Mouse (Mus musculus): Measurements from ENCODE around the gene Psmc3ip. TPM values are rescaled to one million over a fixed set of nuclear protein-coding genes. Genes with fewer than 3 reads are reported as not detected.

Psmc3ip gene
- polyA plus RNA-seq, 1 experiment from 2014 or later = 31.4 TPM

DNA sequence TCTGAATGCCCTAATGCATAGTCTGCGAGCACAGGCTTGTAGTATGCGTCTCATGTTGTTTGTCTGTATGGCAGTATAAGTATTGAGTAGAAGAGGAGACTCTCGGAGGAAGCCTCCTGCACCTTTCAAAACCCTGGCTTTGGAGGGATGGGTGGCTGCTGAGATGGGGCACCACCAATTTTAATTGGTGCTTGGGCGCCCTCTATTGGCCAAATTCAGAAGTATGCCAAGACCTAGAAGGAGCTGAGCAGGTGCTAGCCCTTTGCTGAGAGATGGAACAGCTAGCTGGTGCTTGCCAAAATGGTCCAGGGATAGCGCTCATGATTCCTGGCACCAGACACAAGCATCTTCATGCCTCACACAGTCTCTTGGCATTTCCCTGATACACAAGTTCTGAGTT is 37.4 kb downstream of the Psmc3ip start:
- WGBS = 37% methylated on average over 5 of the region's 5 CpGs
- H3K36me3 ChIP-seq = peaks cover 74% of the 10 kb centered on the region
- ATAC-seq (ENCODE audit: low FRiP score, low read depth) = no peak

DNA sequence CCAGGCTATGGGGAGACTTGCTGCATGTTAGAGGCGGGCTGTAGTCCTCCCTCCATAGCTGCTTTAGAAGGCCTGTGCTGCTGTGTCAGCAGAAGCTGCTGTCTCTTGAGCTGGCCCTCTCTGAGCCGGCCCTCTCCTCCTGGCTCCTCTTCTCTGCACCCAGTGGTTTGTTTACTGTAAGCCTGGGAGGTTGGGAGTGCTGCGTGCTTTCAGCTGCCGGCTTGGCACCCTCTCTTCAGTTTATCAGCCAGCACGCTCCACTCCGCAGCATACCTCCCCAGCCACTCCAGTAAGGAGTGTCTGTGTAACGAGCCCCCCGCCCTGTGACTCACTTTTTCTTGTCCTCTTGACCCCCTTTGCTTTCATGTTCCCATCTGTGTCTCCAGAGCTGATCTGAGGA is 38.4 kb downstream of the Psmc3ip start:
- Histone ChIP-seq H3K4me2 (replicated peaks) (no peak overlapping the region), H3K36me3 (peaks cover 74% of the 10 kb centered on the region), H3K9me3 (no peaks in the 10 kb centered on the region), H3K27ac (no peak overlapping the region), H3K27me3 (replicated peaks) (no peaks in the 10 kb centered on the region), H3K4me3 (no peak overlapping the region), H3K4me1 (no peaks in the 10 kb centered on the region; the same call in 1 of the 2 replicates), H3K9ac (no peak overlapping the region)
- ATAC-seq (ENCODE audit: low FRiP score, low read depth) = no peak
- 71% methylated on average over 8 of the region's 8 CpGs for WGBS

More for the DNA sequence above, 37.4 kb downstream of the Psmc3ip start:
- Histone ChIP-seq H3K4me1 (peaks cover 2% of the 10 kb centered on the region; the same call in 1 of the 2 replicates), H3K4me3 (no peak overlapping the region), H3K9ac (no peak overlapping the region), H3K27me3 (replicated peaks) (no peaks in the 10 kb centered on the region), H3K27ac (no peak overlapping the region), H3K9me3 (no peaks in the 10 kb centered on the region), H3K4me2 (replicated peaks) (no peak overlapping the region)

DNA sequence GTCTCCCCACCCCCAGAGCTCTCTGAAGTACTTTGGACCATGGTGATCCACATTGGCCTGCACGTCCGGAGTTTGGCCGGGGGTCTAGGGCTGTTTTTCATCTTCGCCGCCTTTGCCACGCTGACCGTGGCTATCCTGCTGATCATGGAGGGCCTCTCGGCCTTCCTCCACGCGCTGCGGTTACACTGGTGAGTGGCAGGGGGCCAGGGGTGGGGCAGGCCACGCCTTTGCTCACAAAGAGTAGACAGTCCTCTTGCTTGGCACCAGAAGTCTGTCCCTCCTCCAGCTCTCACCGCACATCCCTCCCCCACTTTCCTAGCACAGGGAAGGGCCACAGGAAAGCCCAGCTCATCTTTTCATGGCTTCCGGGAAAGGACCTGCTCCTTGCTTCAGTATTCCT is 39.8 kb downstream of the Psmc3ip start:
- Histone ChIP-seq H3K36me3 (peaks cover 80% of the 10 kb centered on the region), H3K4me2 (replicated peaks) (no peak overlapping the region), H3K9ac (no peak overlapping the region), H3K4me1 (no peaks in the 10 kb centered on the region; the same call in 1 of the 2 replicates), H3K27ac (no peak overlapping the region), H3K9me3 (no peaks in the 10 kb centered on the region), H3K27me3 (replicated peaks) (no peaks in the 10 kb centered on the region), H3K4me3 (no peak overlapping the region)
- WGBS = 85% methylated on average over 14 of the region's 14 CpGs
- ATAC-seq (ENCODE audit: low FRiP score, low read depth) = no peak

DNA sequence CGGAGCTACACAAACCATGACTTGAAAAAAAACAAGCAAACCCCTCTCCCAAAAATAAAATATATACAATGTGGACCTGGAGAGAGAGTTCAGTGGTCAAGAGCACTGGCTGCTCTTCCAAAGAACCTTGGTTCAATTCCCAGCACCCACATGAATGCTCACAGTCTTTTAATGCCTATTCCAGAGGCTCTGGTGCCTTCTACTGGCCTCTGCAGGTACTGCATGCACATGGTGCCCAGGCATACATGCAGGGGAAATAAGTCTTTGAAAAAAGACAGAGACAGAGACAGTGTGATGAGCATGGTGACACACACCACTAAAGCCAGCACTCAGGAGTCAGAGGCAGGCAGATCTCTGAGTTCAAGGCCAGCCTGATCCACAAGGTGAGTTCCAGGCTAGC is 41.3 kb downstream of the Psmc3ip start:
- WGBS = 100% methylated on average over 1 of the region's 1 CpGs
- ATAC-seq (ENCODE audit: low FRiP score, low read depth) = no peak
- H3K4me1 ChIP-seq = no peaks in the 10 kb centered on the region
- H3K9ac ChIP-seq = no peak overlapping the region
- peaks cover 82% of the 10 kb centered on the region for H3K36me3 ChIP-seq
- H3K4me2 ChIP-seq (replicated peaks) = no peak overlapping the region
- no peaks in the 10 kb centered on the region for H3K27me3 ChIP-seq (replicated peaks)
- H3K27ac ChIP-seq = no peak overlapping the region
- no peak overlapping the region for H3K4me3 ChIP-seq
- no peaks in the 10 kb centered on the region for H3K9me3 ChIP-seq

DNA sequence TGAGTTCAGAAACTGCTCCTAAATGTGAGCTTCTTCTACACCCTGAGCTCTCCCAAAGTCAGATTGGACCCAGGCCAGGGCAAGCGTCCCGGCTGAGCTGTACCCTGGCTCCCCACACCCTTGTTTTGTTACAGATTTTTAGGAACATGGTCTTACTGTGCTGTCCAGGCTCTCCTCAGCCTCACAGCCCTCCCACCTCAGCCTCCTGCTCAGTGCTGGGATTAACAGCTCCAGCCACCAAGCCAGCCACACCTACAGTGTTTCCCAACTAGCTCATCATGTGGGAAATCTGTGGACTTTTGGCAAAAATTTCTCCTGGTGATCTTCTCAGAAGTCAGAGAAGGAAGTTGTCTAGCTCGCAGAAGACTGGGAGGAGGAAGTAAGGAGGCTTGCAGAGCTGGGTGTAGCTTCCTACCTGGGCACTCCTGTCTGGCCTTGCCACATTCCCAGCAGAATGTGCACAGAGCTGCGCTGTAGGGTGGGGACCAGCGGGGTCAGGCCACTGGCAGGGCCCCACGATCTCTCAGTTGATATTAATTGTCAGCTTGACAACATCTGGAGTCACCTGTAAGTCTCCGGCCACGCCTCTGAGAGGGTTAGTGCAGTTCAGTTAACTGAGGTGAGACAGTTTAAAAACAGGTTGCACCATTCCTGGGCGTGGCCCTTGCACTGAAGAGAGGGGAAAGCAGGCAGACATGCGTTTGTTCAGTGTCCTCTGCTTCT is 42.3 kb downstream of the Psmc3ip start:
- Histone ChIP-seq H3K9ac (no peak overlapping the region), H3K9me3 (no peaks in the 10 kb centered on the region), H3K4me3 (no peak overlapping the region), H3K27me3 (replicated peaks) (no peaks in the 10 kb centered on the region), H3K36me3 (peaks cover 84% of the 10 kb centered on the region), H3K4me2 (replicated peaks) (no peak overlapping the region), H3K4me1 (no peaks in the 10 kb centered on the region), H3K27ac (no peak overlapping the region)
- ATAC-seq (ENCODE audit: low FRiP score, low read depth) = no peak
- 93% methylated on average over 10 of the region's 10 CpGs for WGBS

DNA sequence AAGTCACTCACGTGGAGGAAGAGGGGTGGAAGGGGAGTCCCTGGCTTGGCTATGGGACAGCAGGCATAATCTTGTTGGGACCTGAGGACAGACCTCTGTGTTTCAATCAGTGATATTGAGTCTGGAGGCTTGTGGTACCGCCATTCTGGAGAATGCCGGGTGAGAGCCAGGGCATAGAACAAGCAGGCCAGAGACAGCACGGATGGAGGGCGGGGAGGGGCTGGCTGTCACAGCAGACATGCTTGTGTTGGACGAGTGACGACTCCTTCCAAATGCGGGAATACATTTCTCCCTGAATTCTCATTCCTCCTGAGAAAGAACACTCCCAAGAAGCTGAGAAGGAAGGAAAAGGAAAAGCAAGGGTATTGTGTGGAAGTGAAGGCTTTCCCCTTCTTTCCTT is 43.6 kb downstream of the Psmc3ip start:
- peaks cover 88% of the 10 kb centered on the region for H3K36me3 ChIP-seq
- no peak for ATAC-seq (ENCODE audit: low FRiP score, low read depth)

DNA sequence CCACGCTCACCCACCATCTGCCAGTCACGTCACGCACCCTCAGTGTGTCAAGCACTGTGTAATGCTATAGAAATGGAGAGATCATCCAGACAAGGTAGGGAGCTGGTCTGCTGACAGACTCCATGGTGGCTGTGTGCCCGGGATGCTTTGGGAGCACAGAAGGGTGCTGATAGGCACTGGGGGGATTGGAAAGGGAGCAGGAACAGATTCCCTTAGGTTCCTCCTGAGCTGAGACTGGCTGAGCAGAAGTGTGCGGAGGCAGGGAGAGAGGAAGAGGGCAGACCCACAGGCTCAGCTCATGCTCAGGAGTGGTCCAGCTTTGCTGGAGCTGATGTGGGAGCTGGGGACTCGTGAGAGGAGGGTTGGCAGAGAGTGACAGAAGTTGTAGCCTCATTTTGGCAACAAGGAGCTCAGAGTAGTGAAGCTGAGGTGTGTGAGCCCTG is 44.2 kb downstream of the Psmc3ip start:
- Histone ChIP-seq H3K4me2 (replicated peaks) (no peak overlapping the region), H3K4me3 (no peak overlapping the region), H3K36me3 (peaks cover 89% of the 10 kb centered on the region), H3K27me3 (replicated peaks) (no peaks in the 10 kb centered on the region), H3K9ac (no peak overlapping the region), H3K9me3 (no peaks in the 10 kb centered on the region), H3K4me1 (no peaks in the 10 kb centered on the region), H3K27ac (no peak overlapping the region)
- ATAC-seq (ENCODE audit: low FRiP score, low read depth) = no peak
- WGBS = 88% methylated on average over 6 of the region's 6 CpGs

More for the DNA sequence above, 43.6 kb downstream of the Psmc3ip start:
- Histone ChIP-seq H3K9ac (no peak overlapping the region), H3K27me3 (replicated peaks) (no peaks in the 10 kb centered on the region), H3K9me3 (no peaks in the 10 kb centered on the region), H3K4me3 (no peak overlapping the region), H3K4me2 (replicated peaks) (no peak overlapping the region), H3K4me1 (no peaks in the 10 kb centered on the region), H3K27ac (no peak overlapping the region)
- WGBS = 84% methylated on average over 8 of the region's 8 CpGs

DNA sequence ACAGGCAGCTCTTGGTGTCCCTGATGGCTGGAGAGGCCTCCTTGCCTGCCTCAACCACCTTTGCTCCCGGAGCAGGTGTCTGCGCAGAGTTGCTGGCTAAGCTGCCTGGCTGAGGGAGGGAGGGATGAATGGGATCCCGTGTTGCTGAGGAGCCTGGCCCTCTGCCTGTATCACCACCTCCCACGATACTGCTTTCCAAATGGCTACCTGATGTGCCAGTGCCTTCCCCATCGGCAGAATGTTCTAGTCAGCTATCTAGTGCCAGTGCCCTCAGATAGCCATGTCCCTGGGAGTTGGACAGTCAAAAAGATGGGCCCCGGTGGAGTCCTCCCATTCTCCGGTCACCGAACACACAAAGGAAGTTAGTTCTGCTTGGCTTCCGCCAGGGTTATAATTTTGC is 44.9 kb downstream of the Psmc3ip start:
- H3K4me3 ChIP-seq = no peak overlapping the region
- 87% methylated on average over 9 of the region's 9 CpGs for WGBS
- no peak overlapping the region for H3K27ac ChIP-seq
- H3K36me3 ChIP-seq = peaks cover 89% of the 10 kb centered on the region
- ATAC-seq (ENCODE audit: low FRiP score, low read depth) = no peak
- no peaks in the 10 kb centered on the region for H3K27me3 ChIP-seq (replicated peaks)
- H3K4me1 ChIP-seq = no peaks in the 10 kb centered on the region
- H3K9me3 ChIP-seq = no peaks in the 10 kb centered on the region
- no peak overlapping the region for H3K9ac ChIP-seq
- H3K4me2 ChIP-seq (replicated peaks) = no peak overlapping the region

DNA sequence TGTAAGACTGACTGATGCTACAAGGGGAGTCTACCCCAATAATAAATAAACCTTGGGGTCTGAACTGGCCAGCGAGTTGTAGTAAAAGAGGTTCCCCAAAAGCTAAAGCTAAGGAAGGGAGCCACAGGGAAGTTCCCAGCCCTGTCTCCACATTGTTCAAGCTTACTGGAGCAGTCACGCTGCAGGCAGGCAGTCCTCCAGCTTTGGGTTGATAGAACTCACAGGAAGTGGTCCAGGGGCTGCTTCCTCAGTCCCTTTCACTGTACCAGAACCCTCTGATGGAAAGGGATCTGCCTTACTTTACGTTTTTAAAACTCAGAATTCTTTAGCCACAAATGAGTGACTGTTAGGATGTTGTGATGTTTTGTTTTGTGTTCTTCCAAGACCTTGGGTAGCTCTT is 47.7 kb downstream of the Psmc3ip start:
- H3K36me3 ChIP-seq = peaks cover 94% of the 10 kb centered on the region
- no peaks in the 10 kb centered on the region for H3K9me3 ChIP-seq
- no peaks in the 10 kb centered on the region for H3K27me3 ChIP-seq (replicated peaks)
- 89% methylated on average over 3 of the region's 3 CpGs for WGBS
- H3K4me2 ChIP-seq (replicated peaks) = no peak overlapping the region
- H3K27ac ChIP-seq = no peak overlapping the region
- H3K4me1 ChIP-seq = no peaks in the 10 kb centered on the region
- ATAC-seq (ENCODE audit: low FRiP score, low read depth) = no peak
- H3K4me3 ChIP-seq = no peak overlapping the region
- H3K9ac ChIP-seq = no peak overlapping the region

DNA sequence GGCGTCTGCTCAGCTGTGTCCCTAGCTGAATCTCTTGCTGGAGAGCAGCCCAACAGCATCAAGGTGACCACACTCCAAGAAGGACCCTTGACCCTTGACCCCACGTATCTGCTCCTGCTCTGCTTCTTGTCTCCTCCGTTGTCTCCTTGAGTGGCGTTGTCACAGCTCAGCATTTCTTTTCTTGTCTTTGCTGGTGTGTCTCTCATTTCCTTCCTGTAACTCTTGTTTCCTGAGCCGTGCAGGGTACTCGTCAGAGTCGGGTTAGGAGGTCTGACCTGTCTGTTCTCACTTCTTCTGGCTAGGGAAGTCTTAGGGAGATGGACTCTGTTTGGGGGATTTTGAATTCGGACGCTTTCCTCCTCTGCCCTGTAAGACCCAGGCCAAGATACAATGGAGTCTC is 48.8 kb downstream of the Psmc3ip start:
- Histone ChIP-seq H3K27me3 (replicated peaks) (no peaks in the 10 kb centered on the region), H3K27ac (no peak overlapping the region), H3K9me3 (no peaks in the 10 kb centered on the region), H3K4me3 (no peak overlapping the region), H3K9ac (no peak overlapping the region), H3K4me2 (replicated peaks) (no peak overlapping the region), H3K36me3 (peaks cover 94% of the 10 kb centered on the region), H3K4me1 (no peaks in the 10 kb centered on the region)
- WGBS = 80% methylated on average over 9 of the region's 9 CpGs
- no peak for ATAC-seq (ENCODE audit: low FRiP score, low read depth)

DNA sequence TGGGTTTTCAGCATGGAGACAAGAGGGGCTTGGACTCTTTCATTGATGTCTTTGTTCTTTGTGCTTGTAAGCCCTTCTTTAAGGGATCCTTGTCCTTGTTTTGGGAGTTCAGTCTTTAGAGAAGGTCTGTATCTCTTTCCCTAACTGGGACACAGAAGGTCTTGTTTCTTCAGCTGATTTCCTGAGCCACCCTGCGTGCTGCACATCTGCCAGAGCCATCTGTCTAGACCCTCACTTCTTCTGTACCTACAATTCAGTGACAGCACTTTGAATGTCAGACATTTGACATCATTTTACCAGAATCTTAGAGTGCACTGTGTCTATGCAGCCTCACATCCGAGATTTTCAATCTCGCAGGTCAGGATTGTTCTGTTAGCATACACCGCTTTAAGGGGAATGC is 49.4 kb downstream of the Psmc3ip start:
- Histone ChIP-seq H3K36me3 (peaks cover 95% of the 10 kb centered on the region), H3K4me3 (no peak overlapping the region), H3K27ac (no peak overlapping the region), H3K4me1 (no peaks in the 10 kb centered on the region), H3K9ac (no peak overlapping the region), H3K27me3 (replicated peaks) (no peaks in the 10 kb centered on the region), H3K4me2 (replicated peaks) (no peak overlapping the region), H3K9me3 (no peaks in the 10 kb centered on the region)
- 91% methylated on average over 4 of the region's 4 CpGs for WGBS
- no peak for ATAC-seq (ENCODE audit: low FRiP score, low read depth)

Data from neural tube, embryonic 12.5 days (tissue).